Mouse (Mus musculus) left cerebral cortex, adult 8-10 months (tissue): ENCODE data around the gene Fgfr3. TPM values are rescaled to one million over a fixed set of nuclear protein-coding genes. Genes with fewer than 3 reads are reported as not detected.

Experiments
- DNase-seq, 2 experiments: peaks; one replicate each; pipeline ENCODE4 v3.0.0; 2022; ENCODE audit warnings: low spot score in 2 of 2
- total RNA-seq, 4 experiments: library from RNA; stranded (reverse); gene quantifications; 2 replicates each; pipeline ENCODE4 v1.2.4; 2022

Fgfr3 gene
- total RNA-seq, 4 experiments from 2014 or later, result 103 to 113 (median 105) TPM

DNA sequence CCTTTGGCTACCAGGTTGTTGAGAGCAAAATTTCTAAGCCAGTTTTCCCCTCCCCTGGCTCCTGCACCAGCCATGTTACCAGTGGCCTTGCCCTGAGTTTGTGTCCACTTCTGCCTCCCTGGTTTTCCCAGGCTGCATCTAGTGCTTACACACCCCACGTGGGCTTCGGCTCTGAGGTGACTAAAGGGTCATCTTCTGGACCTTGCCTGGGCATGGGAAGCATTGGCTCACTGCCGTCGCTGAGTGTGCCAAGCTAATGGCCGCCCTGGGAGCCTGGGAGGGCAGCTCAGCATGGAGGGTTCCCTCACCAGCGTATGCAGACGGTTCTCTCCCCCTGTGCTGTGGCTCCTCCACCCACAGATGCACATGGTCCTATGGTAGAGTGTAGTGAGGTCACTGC lies 7.4 kb downstream of the Fgfr3 start:
- DNase-seq, result no peak

DNA sequence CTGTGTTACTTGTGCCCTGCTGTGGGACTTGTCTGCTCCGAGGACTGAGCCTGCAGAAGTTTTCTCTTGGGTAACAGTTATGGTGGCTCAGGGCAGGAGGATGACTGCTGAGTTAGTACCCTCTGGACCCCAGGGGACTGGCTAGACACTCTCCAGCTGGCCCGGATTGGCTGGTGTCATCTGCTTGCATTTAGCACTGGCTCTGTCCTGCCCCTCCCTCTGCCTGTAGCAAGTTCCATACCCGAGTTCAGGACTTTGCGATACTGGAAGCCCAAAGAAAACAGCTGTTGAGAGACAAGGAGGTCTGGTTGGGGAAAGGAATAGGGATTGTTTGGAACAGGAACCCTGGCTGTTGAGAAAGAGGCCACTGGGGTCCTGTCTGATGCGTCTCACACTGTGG lies 9.0 kb downstream of the Fgfr3 start:
- no peak for DNase-seq

DNA sequence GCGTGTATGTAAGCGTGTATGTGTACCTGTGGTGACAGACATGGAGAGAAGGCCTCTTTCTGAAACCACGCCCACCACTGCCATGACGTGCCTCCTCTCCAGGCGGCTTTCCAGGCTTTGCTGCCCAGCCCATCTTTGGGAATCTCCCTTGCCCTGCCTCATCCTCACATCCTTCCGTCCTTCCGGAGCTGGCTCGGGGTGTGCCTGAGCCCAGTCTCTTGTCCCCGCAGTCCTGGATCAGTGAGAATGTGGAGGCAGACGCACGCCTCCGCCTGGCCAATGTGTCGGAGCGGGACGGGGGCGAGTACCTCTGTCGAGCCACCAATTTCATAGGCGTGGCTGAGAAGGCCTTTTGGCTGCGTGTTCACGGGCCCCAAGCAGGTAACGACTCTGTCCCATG lies 9.6 kb downstream of the Fgfr3 start:
- no peak for DNase-seq

DNA sequence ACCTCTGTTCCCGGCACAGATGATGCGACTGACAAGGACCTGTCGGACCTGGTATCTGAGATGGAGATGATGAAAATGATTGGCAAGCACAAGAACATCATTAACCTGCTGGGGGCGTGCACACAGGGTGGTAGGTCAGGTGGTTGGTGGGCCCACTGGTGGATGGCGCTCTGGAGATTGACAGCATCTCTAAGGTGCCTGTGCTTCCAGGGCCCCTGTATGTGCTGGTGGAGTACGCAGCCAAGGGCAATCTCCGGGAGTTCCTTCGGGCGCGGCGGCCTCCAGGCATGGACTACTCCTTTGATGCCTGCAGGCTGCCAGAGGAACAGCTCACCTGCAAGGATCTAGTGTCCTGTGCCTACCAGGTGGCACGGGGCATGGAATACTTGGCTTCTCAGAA lies 12.4 kb downstream of the Fgfr3 start:
- no peak for DNase-seq

DNA sequence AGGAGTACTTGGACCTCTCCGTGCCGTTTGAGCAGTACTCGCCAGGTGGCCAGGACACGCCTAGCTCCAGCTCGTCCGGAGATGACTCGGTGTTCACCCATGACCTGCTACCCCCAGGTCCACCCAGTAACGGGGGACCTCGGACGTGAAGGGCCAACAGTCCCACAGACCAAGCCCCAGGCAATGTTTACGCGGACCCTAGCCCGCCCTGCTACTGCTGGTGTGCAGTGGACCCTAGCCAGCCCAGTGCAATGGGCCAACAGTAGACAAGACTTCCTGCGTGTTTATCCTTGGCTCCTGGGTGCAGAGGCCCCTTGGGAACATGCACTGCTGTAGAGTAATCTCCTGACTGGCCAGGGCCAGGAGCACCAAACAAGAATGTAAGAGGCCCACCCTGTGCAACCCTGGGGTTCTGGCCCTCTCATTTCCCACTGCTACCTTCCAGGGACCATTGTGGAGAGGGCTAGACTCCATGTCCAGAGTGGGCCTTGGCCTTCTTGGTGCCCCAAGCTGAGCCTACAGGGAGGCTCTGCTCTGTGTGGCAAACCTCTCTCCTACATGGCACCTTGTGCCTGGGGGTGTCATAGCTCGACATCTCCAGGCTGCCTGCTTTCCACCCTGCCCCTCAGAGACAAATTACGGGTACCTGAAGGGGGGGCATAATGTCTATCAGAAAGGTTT lies 14.1 kb downstream of the Fgfr3 start:
- no peak for DNase-seq

DNA sequence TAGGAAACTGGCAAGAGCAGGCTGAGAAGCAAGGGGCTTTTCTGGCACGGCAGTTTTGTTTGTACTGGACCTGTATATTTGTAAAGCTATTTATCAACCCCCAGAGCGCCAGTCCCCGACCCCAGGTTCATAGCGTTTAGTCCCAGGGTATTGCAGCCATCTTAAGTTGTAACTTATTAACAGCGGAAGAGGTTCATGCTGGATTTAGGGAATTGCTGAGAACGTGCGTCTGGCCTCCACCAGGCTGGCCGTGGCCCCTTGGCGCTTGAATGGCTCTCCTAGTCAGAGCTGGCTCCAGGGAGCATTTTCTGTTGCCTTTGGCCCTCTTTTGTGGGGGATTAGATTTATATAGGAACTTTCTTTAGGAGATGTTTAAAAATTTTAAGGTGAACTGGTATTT lies 14.8 kb downstream of the Fgfr3 start:
- DNase-seq, result no peak

DNA sequence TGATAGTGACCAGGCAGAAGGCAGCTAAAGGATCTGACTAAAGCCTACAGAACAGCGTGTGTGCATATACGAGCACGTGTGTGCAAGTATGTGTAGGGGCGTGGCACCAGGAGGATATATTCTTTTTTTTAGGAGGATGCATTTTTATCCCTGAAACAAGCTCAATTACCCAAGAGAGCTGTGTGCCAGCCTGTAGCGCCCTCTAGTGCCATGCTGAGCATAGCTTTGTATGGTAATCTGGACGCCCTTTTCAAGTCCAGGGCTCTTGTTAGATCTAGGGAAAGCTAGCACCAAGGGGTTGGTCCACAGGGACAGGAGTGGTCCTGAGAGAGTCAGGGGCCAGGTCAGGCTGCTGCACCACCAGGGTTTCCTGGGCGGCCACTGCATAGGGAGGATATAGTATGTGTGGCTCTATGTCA lies 16.4 kb downstream of the Fgfr3 start:
- peak in 1 of 2 experiments; percentile 54 for DNase-seq

DNA sequence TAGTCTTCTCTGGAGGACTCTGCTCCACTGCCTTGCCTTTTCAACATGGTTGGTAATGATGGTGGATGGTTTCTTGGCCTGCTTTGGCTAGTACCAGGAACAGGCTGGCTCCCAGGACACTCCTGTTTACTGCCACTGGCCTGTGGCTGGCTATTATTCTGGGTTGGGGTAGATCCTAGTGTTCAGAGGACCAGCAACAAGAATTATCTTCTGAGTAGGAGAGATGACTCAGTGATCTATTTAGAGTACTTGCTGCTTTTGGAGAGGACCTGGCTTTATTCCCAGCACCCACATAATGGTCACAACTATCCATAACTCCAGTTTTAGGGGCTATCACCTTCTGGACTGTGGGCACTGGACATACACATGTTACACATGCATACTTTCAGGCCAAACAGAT lies 16.9 kb downstream of the Fgfr3 start:
- no peak for DNase-seq

DNA sequence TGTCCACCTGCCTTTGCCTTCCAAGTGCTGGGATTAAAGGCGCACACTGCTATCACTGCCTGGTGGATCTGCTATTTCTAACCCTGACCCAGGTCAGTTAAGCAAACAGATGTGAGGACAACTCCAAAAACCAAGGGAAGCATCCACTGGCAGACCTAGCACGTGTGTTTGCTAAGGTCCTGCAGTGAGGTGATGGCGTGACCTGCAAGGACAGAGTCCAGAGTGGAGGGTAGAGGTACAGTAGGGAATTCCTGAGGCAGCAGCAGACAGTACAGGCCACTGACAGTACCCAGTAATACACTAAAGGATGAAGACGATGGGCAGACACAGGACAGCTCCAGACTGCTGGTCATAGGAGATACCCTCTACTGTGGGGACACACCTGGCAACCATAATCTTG lies 19.1 kb downstream of the Fgfr3 start:
- DNase-seq, result no peak

DNA sequence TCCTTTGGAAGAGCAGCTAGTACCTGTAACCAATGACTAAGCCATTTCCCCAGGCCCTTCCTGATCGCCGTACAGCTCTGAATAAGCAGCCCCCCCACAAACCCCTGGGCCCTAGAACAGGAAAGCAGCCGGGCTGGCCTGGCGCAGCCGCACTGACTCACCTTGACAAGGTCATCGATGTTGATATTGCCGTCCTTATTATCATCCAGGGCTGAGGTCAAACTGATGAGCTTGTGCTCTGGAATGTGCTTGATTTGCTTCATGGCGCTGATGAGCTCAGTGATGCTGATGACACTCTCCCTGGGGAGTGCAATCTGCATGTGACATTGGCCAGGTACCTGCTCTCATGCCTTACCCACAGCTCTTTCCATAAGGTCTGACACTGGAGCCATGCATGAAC lies 22.0 kb downstream of the Fgfr3 start:
- DNase-seq, result no peak

DNA sequence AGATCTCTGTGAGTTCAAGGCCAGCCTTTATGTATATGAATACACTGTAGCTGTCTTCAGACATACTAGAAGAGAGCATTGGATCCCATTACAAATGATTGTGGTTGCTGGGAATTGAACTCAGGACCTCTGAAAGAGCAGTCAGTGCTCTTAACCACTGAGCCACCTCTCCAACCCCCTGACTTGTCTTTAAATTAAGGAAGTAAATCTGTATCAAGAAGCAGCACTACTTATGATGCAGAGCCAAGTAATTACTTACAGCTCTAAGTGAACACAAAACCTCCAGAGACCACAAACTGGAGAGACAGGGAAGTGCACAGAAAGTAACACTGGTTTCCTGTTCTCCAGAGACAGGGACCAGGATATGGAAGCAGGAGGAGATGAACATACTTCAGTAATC lies 55.7 kb downstream of the Fgfr3 start:
- no peak for DNase-seq

DNA sequence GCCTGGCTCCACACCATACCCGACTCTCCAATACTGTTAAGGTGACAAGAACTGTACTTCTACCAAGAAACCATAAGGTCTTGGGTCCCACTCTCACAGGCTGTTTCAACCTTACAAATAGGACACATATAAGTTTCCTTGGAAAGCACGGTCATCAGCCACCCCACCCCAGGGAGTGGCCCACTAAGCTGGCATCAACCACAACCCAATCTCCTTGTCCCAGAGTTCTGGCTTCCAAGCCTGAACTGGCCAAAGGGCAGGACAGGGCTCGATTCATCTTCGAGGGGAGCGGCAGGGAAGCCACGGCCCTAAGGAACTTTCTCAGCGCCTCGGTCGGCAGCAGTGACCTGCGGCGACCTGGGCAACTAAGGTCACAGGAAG lies 60.5 kb downstream of the Fgfr3 start:
- DNase-seq, result no peak

DNA sequence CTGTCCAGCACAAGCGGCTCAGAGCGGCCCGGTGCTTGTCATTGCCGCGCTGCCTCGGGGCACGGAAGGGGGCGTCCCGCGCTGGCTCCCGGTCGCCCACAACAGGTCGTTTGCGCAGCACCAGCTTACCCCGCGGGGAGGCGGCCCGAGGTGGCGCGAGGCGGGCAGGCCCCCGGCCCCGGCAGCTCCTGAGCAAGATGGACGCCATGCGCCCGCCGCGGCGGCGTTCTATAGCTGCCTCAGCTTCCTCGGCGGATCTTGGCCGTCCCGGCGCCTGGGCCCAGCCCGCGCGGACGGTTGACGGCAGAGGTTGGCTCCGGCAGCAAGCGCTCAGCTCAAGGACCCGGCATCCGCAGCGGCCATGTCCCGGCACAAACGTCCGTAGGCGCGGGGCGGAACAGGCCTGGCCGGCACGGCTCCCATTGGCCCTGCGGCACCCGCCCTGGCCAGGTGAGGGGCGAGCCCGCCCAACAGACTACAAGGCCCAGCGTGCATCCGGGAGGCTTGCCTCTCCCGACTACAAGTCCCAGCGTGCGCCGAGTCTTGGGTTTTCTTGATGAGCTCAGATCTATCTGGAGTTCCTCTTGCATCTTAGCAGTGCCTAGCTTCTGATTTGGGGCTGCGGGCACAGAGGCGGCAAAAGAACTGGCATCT lies 61.0 kb downstream of the Fgfr3 start, which contains the start of gene Letm1:
Gene Letm1 (minus strand): TSS at position 473 of the 654 bp plus-strand sequence.
- DNase-seq, result peak; percentile 88 to 97

DNA sequence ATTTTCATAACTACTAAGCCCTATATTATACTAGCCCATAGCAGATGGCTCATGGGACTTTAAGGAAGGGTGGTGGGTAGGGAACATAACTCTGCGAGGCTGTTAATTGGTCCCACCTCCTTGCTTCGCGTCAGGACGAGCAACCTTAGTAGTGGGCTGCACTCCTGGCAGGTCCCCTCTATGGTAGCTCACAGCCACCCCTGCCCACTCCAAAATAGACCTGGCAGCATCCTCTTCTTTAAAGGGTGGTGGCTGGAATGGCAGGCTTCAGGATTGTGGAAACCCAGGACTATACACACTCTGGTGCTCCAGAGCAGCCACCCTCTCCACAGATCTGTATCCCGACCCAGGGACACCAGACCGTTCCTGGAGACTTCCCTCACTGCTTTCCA lies 61.5 kb downstream of the Fgfr3 start:
- DNase-seq, result no peak

Other genes starting within 250 kb of the Fgfr3 start
- 10 to 100 TPM; 22.4 to 28.3 (median 26.2) TPM for gene Fam53a, start 92.0 kb upstream of the Fgfr3 start, total RNA-seq
- under 1 TPM; 0.55 to 0.89 (median 0.76) TPM for gene Gm9903, start 91.7 kb upstream of the Fgfr3 start, total RNA-seq
- gene Slbp, start 69.1 kb upstream of the Fgfr3 start, total RNA-seq, result 10 to 100 TPM; 25.0 to 28.6 (median 26.4) TPM
- gene Tacc3, start 63.5 kb upstream of the Fgfr3 start, total RNA-seq, result 1 to 10 TPM; 5.3 to 7.5 (median 6.9) TPM
- 10 to 100 TPM; 23.1 to 26.2 (median 24.0) TPM for gene Tmem129, start 63.3 kb upstream of the Fgfr3 start, total RNA-seq
- 100 to 1,000 TPM in 1 of 4 experiments, 10 to 100 TPM in 3; 94.3 to 103 (median 95.4) TPM for gene Letm1, start 61.1 kb downstream of the Fgfr3 start, total RNA-seq
- gene Nsd2, start 99.1 kb downstream of the Fgfr3 start, total RNA-seq, result 100 to 1,000 TPM; 132 to 163 (median 146) TPM
- 10 to 100 TPM; 18.5 to 19.9 (median 18.9) TPM for gene Nelfa, start 214.7 kb downstream of the Fgfr3 start, total RNA-seq